ENCODE assay signal across 9 mouse cellular contexts in genomic region chr17:23744651-23745050, GRCm38 (mm10). TPM values are rescaled to one million over a fixed set of nuclear protein-coding genes. Genes with fewer than 3 reads are reported as not detected.
DNase-seq lines count a peak whose midpoint lies in the region; ATAC-seq and TF ChIP-seq lines count a peak whose summit lies in the region.
"Had no signal": no experiment of that assay in that cellular context is flagged by ENCODE, and none has a peak within 500 bp of the region (broad histone marks: within the 10 kb centered on the region; RNA-seq: fewer than 3 reads in every experiment).

No protein-coding gene starts in this region.

- peak; percentile 51 for DNase-seq in cerebellum, adult 9-11 months
- DNase-seq in cerebellum, adult 9-10 months = no peak
- DNase-seq in lung, embryonic 14.5 days = no peak
- DNase-seq in lung, postnatal 4 days = no peak
- peak; percentile 33 for DNase-seq in stomach, postnatal 0 days (ENCODE audit: low spot score)
- DNase-seq in thymus, adult 18-20 months = no peak
- DNase-seq in layer of hippocampus, postnatal 14 days (ENCODE audit: low spot score in 2 of 2) = no peak
- DNase-seq: cerebellum, adult 2 months had no signal

- no peaks in the 10 kb centered on the region for H3K9me3 ChIP-seq in lung, embryonic 14.5 days (ENCODE audit: low read depth, low read length)
- H3K9me3 ChIP-seq in limb, embryonic 15.5 days = no peaks in the 10 kb centered on the region
- H3K9me3 ChIP-seq in stomach, postnatal 0 days (ENCODE audit: control insufficient read depth, low read length) = no peaks in the 10 kb centered on the region

- no peaks in the 10 kb centered on the region for H3K36me3 ChIP-seq in lung, embryonic 14.5 days (ENCODE audit: insufficient read depth)
- H3K36me3 ChIP-seq in limb, embryonic 15.5 days = no peaks in the 10 kb centered on the region
- no peaks in the 10 kb centered on the region for H3K36me3 ChIP-seq in stomach, postnatal 0 days (ENCODE audit: control insufficient read depth, insufficient read depth, low read length)

- no peak for ATAC-seq in lung, embryonic 14.5 days (ENCODE audit: insufficient read depth)
- no peak for ATAC-seq in limb, embryonic 15.5 days (ENCODE audit: insufficient number of reproducible peaks, low FRiP score, low TSS enrichment, low read depth)
- ATAC-seq in stomach, postnatal 0 days (ENCODE audit: low FRiP score, low TSS enrichment) = no peak

- H3K4me3 ChIP-seq in lung, embryonic 14.5 days (ENCODE audit: low read depth, low read length) = no peak overlapping the region
- peak overlapping the region; percentile 35 for H3K4me3 ChIP-seq in limb, embryonic 15.5 days
- no peak overlapping the region for H3K4me3 ChIP-seq in stomach, postnatal 0 days (ENCODE audit: low read depth, low read length)

- 2% methylated on average over 14 of the region's 14 CpGs for WGBS in lung, embryonic 14.5 days
- WGBS in limb, embryonic 15.5 days = 4% methylated on average over 14 of the region's 14 CpGs
- 12% methylated on average over 14 of the region's 14 CpGs for WGBS in stomach, postnatal 0 days

- peaks cover 75% of the 10 kb centered on the region for H3K27me3 ChIP-seq in lung, embryonic 14.5 days (ENCODE audit: insufficient read depth, low read length)
- peaks cover 80% of the 10 kb centered on the region for H3K27me3 ChIP-seq in limb, embryonic 15.5 days
- H3K27me3 ChIP-seq in stomach, postnatal 0 days (ENCODE audit: control insufficient read depth, insufficient read depth, low read length) = peaks cover 8% of the 10 kb centered on the region; the same call in 1 of the 2 replicates

- TF ChIP-seq EP300 in stomach, postnatal 0 days (optimal IDR thresholded peaks at IDR 0.05) = no peak

- peak overlapping the region; percentile 57; the same call in 1 of the 2 replicates for H3K4me2 ChIP-seq in lung, embryonic 14.5 days
- H3K4me2 ChIP-seq in limb, embryonic 15.5 days = peak overlapping the region; percentile 52
- H3K4me2 ChIP-seq in stomach, postnatal 0 days (replicated peaks; ENCODE audit: low read depth) = peak overlapping the region; percentile 43; the same call in 1 of the 2 replicates

- H3K4me1 ChIP-seq in lung, embryonic 14.5 days (ENCODE audit: insufficient read depth) = peaks cover 8% of the 10 kb centered on the region; the same call in 1 of the 2 replicates
- peaks cover 58% of the 10 kb centered on the region for H3K4me1 ChIP-seq in limb, embryonic 15.5 days
- H3K4me1 ChIP-seq in stomach, postnatal 0 days (replicated peaks; ENCODE audit: control insufficient read depth, insufficient read depth) = peaks cover 17% of the 10 kb centered on the region; the same call in 1 of the 2 replicates

- no peak overlapping the region for H3K27ac ChIP-seq in lung, embryonic 14.5 days (ENCODE audit: low read depth)
- no peak overlapping the region for H3K27ac ChIP-seq in limb, embryonic 15.5 days
- H3K27ac ChIP-seq in stomach, postnatal 0 days (replicated peaks) = no peak overlapping the region

- TF ChIP-seq CTCF in lung, embryonic 14.5 days (IDR thresholded peaks at IDR 0.05; ENCODE audit: low read depth) = no peak
- no peak for TF ChIP-seq CTCF in stomach, postnatal 0 days (IDR thresholded peaks at IDR 0.05; ENCODE audit: low read depth)

- H3K9ac ChIP-seq in lung, embryonic 14.5 days = no peak overlapping the region
- H3K9ac ChIP-seq in limb, embryonic 15.5 days = peak overlapping the region; percentile 24; the same call in 1 of the 2 replicates
- no peak overlapping the region for H3K9ac ChIP-seq in stomach, postnatal 0 days (ENCODE audit: low read length)

RNA-seq across cellular contexts. Expression of gene Kremen2, which starts 1.0 kb away (rescaled TPM):
- polyA plus RNA-seq in lung, embryonic 14.5 days (2014; fragmentation: Nextera tagmentation; extraction: Ambion mirVana) = not detected in 2 replicates
- 50.2 and 50.5 TPM in 2 replicates for polyA plus RNA-seq in limb, embryonic 15.5 days (2015; fragmentation: Nextera tagmentation; extraction: Ambion mirVana)
- polyA plus RNA-seq in stomach, postnatal 0 days (2015; fragmentation: Nextera tagmentation; extraction: Ambion mirVana) = 2.7 and 3.0 TPM in 2 replicates
- under 1 TPM; 0.17 to 0.21 TPM for total RNA-seq in layer of hippocampus, postnatal 14 days (2021)

RNA-seq across cellular contexts. Expression of gene Paqr4, which starts 4.0 kb away (rescaled TPM):
- polyA plus RNA-seq in lung, embryonic 14.5 days (2014; fragmentation: Nextera tagmentation; extraction: Ambion mirVana) = 35.8 TPM in 2 replicates
- 17.6 and 20.4 TPM in 2 replicates for polyA plus RNA-seq in limb, embryonic 15.5 days (2015; fragmentation: Nextera tagmentation; extraction: Ambion mirVana)
- polyA plus RNA-seq in stomach, postnatal 0 days (2015; fragmentation: Nextera tagmentation; extraction: Ambion mirVana) = 26.3 and 28.0 TPM in 2 replicates
- 10 to 100 TPM; 49.7 to 52.8 TPM for total RNA-seq in layer of hippocampus, postnatal 14 days (2021)

RNA-seq across cellular contexts. Expression of gene Pkmyt1, which starts 18.5 kb away (rescaled TPM):
- polyA plus RNA-seq in lung, embryonic 14.5 days (2014; fragmentation: Nextera tagmentation; extraction: Ambion mirVana) = 68.4 and 79.0 TPM in 2 replicates
- 45.6 and 49.5 TPM in 2 replicates for polyA plus RNA-seq in limb, embryonic 15.5 days (2015; fragmentation: Nextera tagmentation; extraction: Ambion mirVana)
- polyA plus RNA-seq in stomach, postnatal 0 days (2015; fragmentation: Nextera tagmentation; extraction: Ambion mirVana) = 17.1 and 17.6 TPM in 2 replicates
- 1 to 10 TPM; 3.7 to 4.0 TPM for total RNA-seq in layer of hippocampus, postnatal 14 days (2021)

RNA-seq across cellular contexts. Expression of gene 1520401A03Rik, which starts 22.1 kb away (rescaled TPM):
- polyA plus RNA-seq in lung, embryonic 14.5 days (2014; fragmentation: Nextera tagmentation; extraction: Ambion mirVana) = 0.17 TPM in 1 of 2 replicates, not detected in the other
- 2.2 and 2.9 TPM in 2 replicates for polyA plus RNA-seq in limb, embryonic 15.5 days (2015; fragmentation: Nextera tagmentation; extraction: Ambion mirVana)
- 0.04 and 0.16 TPM in 2 replicates for polyA plus RNA-seq in stomach, postnatal 0 days (2015; fragmentation: Nextera tagmentation; extraction: Ambion mirVana)
- under 1 TPM; 0.14 to 0.16 TPM for total RNA-seq in layer of hippocampus, postnatal 14 days (2021)

RNA-seq across cellular contexts. Expression of gene Flywch1, which starts 26.8 kb away (rescaled TPM):
- polyA plus RNA-seq in lung, embryonic 14.5 days (2014; fragmentation: Nextera tagmentation; extraction: Ambion mirVana) = 64.9 and 73.4 TPM in 2 replicates
- 65.7 and 69.8 TPM in 2 replicates for polyA plus RNA-seq in limb, embryonic 15.5 days (2015; fragmentation: Nextera tagmentation; extraction: Ambion mirVana)
- 24.2 and 27.3 TPM in 2 replicates for polyA plus RNA-seq in stomach, postnatal 0 days (2015; fragmentation: Nextera tagmentation; extraction: Ambion mirVana)
- 100 to 1,000 TPM; 159 to 169 TPM for total RNA-seq in layer of hippocampus, postnatal 14 days (2021)

Comparison
In these comparisons a context has a peak if more than half of its experiments do, and no peak if none do; other contexts are left out.
1. DNase-seq: peak in cerebellum, adult 9-11 months (single experiment) and stomach, postnatal 0 days (single experiment); none in cerebellum, adult 9-10 months (single experiment), lung, embryonic 14.5 days (single experiment), lung, postnatal 4 days (0 of 2), thymus, adult 18-20 months (0 of 2) and layer of hippocampus, postnatal 14 days (0 of 2).
2. RNA of gene Kremen2, which starts 1.0 kb away (polyA plus RNA-seq): 50.2 to 50.5 TPM in limb, embryonic 15.5 days; 2.7 to 3.0 TPM in stomach, postnatal 0 days and not detected in lung, embryonic 14.5 days; every median in the first group is over 10 times any median in the second.
3. Peak in every context shown above with its lines, with median percentiles within 50 percentile points of each other: H3K4me2 ChIP-seq.